Mouse (Mus musculus) kidney, embryonic 14.5 days (tissue): ENCODE measurements at regions not wholly inside any gene's neighbourhood (a gene's known extent, or its start where the extent isn't known, plus 50 kb on each side); places are given as distances from the start of the nearest gene placed in this dataset.

Experiments
- ATAC-seq: fragments of 200-750 bp; cut with Nextera tagmentation; 2 replicates; pipeline ENCODE4 v1.8.0; 2017; ENCODE audit warnings: moderate number of reproducible peaks, mild to moderate bottlenecking, moderate TSS enrichment, moderate library complexity; ENCODE audit not compliant: low FRiP score, low TSS enrichment
- H3K27ac ChIP-seq: fragments of 300-500 bp; sonication (generic); 2 replicates; pipeline ENCODE4 v1.5.1; 2014; ENCODE audit warnings: low read depth, mild to moderate bottlenecking, low read length, moderate library complexity, mixed read lengths
- H3K27me3 ChIP-seq: fragments of 300-500 bp; sonication (generic); 2 replicates; pipeline ENCODE4 v1.6.1; 2014; ENCODE audit warnings: mild to moderate bottlenecking, low read length; ENCODE audit not compliant: control insufficient read depth, insufficient read depth
- H3K36me3 ChIP-seq: fragments of 300-500 bp; sonication (generic); 2 replicates; pipeline ENCODE4 v1.6.1; 2014; ENCODE audit warnings: low read length, mixed read lengths; ENCODE audit not compliant: control insufficient read depth, insufficient read depth
- H3K4me1 ChIP-seq: fragments of 300-500 bp; sonication (generic); 2 replicates; pipeline ENCODE4 v1.6.1; 2014; ENCODE audit warnings: low read length, mixed read lengths; ENCODE audit not compliant: control insufficient read depth, insufficient read depth
- H3K4me2 ChIP-seq: fragments of 300-500 bp; sonication (generic); replicated peaks from 2 replicates; pipeline ENCODE4 v1.6.1; 2014; ENCODE audit warnings: low read depth, mild to moderate bottlenecking, low read length
- H3K4me3 ChIP-seq: fragments of 300-500 bp; sonication (generic); 2 replicates; pipeline ENCODE4 v1.5.1; 2014; ENCODE audit warnings: mild to moderate bottlenecking, low read length
- H3K9ac ChIP-seq: fragments of 300-500 bp; sonication (generic); 2 replicates; pipeline ENCODE4 v1.6.1; 2014; ENCODE audit warnings: low read depth, mild to moderate bottlenecking, low read length, moderate library complexity
- H3K9me3 ChIP-seq: fragments of 300-500 bp; sonication (generic); 2 replicates; pipeline ENCODE4 v1.6.1; 2016; ENCODE audit warnings: low read length; ENCODE audit not compliant: control insufficient read depth
- WGBS: fragments of 180-500 bp; shearing (Covaris S2); extraction: QIAGEN DNeasy Blood & Tissue Kit; methylation state at CpG from one replicate; pipeline ENCODE4 v1.1.7; 2014; 5-methylcytosine and 5-hydroxymethylcytosine counted together

- H3K27ac ChIP-seq: no peak overlapping the region
- no peak overlapping the region for H3K4me2 ChIP-seq
- H3K36me3 ChIP-seq: no peaks in the 10 kb centered on the region
- H3K4me3 ChIP-seq: no peak overlapping the region
- no peak for ATAC-seq
- H3K9me3 ChIP-seq: no peaks in the 10 kb centered on the region
- 79% methylated on average over 3 of the region's 3 CpGs for WGBS
- H3K9ac ChIP-seq: no peak overlapping the region
- H3K27me3 ChIP-seq: no peaks in the 10 kb centered on the region; the same call in 1 of the 2 replicates
- H3K4me1 ChIP-seq: 0 out of 2 replicates have a peak, but pooled peaks cover 8% of the 10 kb centered on the region
Observed at GRCm38 (mm10) chr2:34074066-34074465, 186.3 kb upstream of the Mvb12b start.

GRCm38 (mm10) chr2:34065592-34065991, 177.8 kb upstream of the Mvb12b start:
- Histone ChIP-seq H3K9me3 (no peaks in the 10 kb centered on the region), H3K36me3 (no peaks in the 10 kb centered on the region), H3K4me2 (no peak overlapping the region), H3K27ac (no peak overlapping the region), H3K27me3 (no peaks in the 10 kb centered on the region), H3K9ac (no peak overlapping the region), H3K4me3 (no peak overlapping the region), H3K4me1 (no peaks in the 10 kb centered on the region)
- 93% methylated on average over 13 of the region's 13 CpGs for WGBS
- ATAC-seq: no peak

GRCm38 (mm10) chr2:34065090-34065489, 177.3 kb upstream of the Mvb12b start:
- no peak overlapping the region for H3K27ac ChIP-seq
- H3K27me3 ChIP-seq: no peaks in the 10 kb centered on the region
- no peaks in the 10 kb centered on the region for H3K4me1 ChIP-seq
- H3K4me3 ChIP-seq: no peak overlapping the region
- 42% methylated on average over 10 of the region's 10 CpGs for WGBS
- H3K9ac ChIP-seq: no peak overlapping the region
- no peaks in the 10 kb centered on the region for H3K36me3 ChIP-seq
- ATAC-seq: no peak
- H3K4me2 ChIP-seq: no peak overlapping the region
- H3K9me3 ChIP-seq: no peaks in the 10 kb centered on the region

- no peak for ATAC-seq
- Histone ChIP-seq H3K27me3 (no peaks in the 10 kb centered on the region), H3K4me2 (no peak overlapping the region), H3K4me1 (no peaks in the 10 kb centered on the region), H3K27ac (no peak overlapping the region), H3K9me3 (no peaks in the 10 kb centered on the region), H3K4me3 (no peak overlapping the region), H3K9ac (no peak overlapping the region), H3K36me3 (no peaks in the 10 kb centered on the region)
- 82% methylated on average over 13 of the region's 13 CpGs for WGBS
Observed at GRCm38 (mm10) chr2:34056552-34056951, 168.8 kb upstream of the Mvb12b start.

- H3K4me3 ChIP-seq: no peak overlapping the region
- WGBS: 72% methylated on average over 5 of the region's 5 CpGs
- 0 out of 2 replicates have a peak, but pooled peaks cover 3% of the 10 kb centered on the region for H3K4me1 ChIP-seq
- no peak for ATAC-seq
- no peak overlapping the region for H3K4me2 ChIP-seq
- H3K9ac ChIP-seq: no peak overlapping the region
- no peak overlapping the region for H3K27ac ChIP-seq
- H3K9me3 ChIP-seq: no peaks in the 10 kb centered on the region
- H3K36me3 ChIP-seq: no peaks in the 10 kb centered on the region
- H3K27me3 ChIP-seq: no peaks in the 10 kb centered on the region; the same call in 1 of the 2 replicates
Observed at GRCm38 (mm10) chr2:34043064-34043463, 155.3 kb upstream of the Mvb12b start.

- Histone ChIP-seq H3K27ac (no peak overlapping the region), H3K4me3 (no peak overlapping the region), H3K27me3 (no peaks in the 10 kb centered on the region; the same call in 1 of the 2 replicates), H3K4me2 (no peak overlapping the region), H3K9me3 (no peaks in the 10 kb centered on the region), H3K36me3 (no peaks in the 10 kb centered on the region), H3K4me1 (0 out of 2 replicates have a peak, but pooled peaks cover 3% of the 10 kb centered on the region), H3K9ac (no peak overlapping the region)
- WGBS: 31% methylated on average over 7 of the region's 7 CpGs
- no peak for ATAC-seq
Observed at GRCm38 (mm10) chr2:34042336-34042735, 154.6 kb upstream of the Mvb12b start.

- Histone ChIP-seq H3K36me3 (no peaks in the 10 kb centered on the region), H3K4me2 (no peak overlapping the region), H3K27ac (no peak overlapping the region), H3K4me3 (no peak overlapping the region), H3K9me3 (no peaks in the 10 kb centered on the region), H3K27me3 (no peaks in the 10 kb centered on the region; the same call in 1 of the 2 replicates), H3K9ac (no peak overlapping the region), H3K4me1 (0 out of 2 replicates have a peak, but pooled peaks cover 3% of the 10 kb centered on the region)
- no peak for ATAC-seq
- 52% methylated on average over 8 of the region's 8 CpGs for WGBS
Observed at GRCm38 (mm10) chr2:34038982-34039381, 151.2 kb upstream of the Mvb12b start.

- Histone ChIP-seq H3K36me3 (no peaks in the 10 kb centered on the region), H3K4me1 (peaks cover 13% of the 10 kb centered on the region), H3K27ac (no peak overlapping the region), H3K4me2 (no peak overlapping the region), H3K27me3 (no peaks in the 10 kb centered on the region), H3K9ac (no peak overlapping the region), H3K4me3 (no peak overlapping the region), H3K9me3 (no peaks in the 10 kb centered on the region)
- WGBS: 43% methylated on average over 11 of the region's 11 CpGs
- no peak for ATAC-seq
Observed at GRCm38 (mm10) chr2:34033212-34033611, 145.5 kb upstream of the Mvb12b start.

- H3K4me2 ChIP-seq: no peak overlapping the region
- H3K36me3 ChIP-seq: no peaks in the 10 kb centered on the region
Observed at GRCm38 (mm10) chr2:34031421-34031820, 143.7 kb upstream of the Mvb12b start.

More at GRCm38 (mm10) chr2:34031421-34031820, 143.7 kb upstream of the Mvb12b start:
- peaks cover 17% of the 10 kb centered on the region for H3K4me1 ChIP-seq
- no peak overlapping the region for H3K9ac ChIP-seq
- H3K27ac ChIP-seq: no peak overlapping the region
- no peak for ATAC-seq
- no peak overlapping the region for H3K4me3 ChIP-seq
- no peaks in the 10 kb centered on the region for H3K9me3 ChIP-seq
- no peaks in the 10 kb centered on the region for H3K27me3 ChIP-seq
- 25% methylated on average over 7 of the region's 7 CpGs for WGBS
